Mouse (Mus musculus) CD4-positive helper T cell, adult 2 months (primary cell): Measurements from ENCODE around the gene Zfp800.

Experiments
- DNase-seq: peaks from one replicate; pipeline ENCODE4 v3.0.0-alpha.2; 2012; ENCODE audit warnings: low read depth, missing footprints, low spot score

Gene Zfp800

GRCm38 (mm10) chr6:28396853-28397457, 850 bp downstream of the Zfp800 start:
- peak; percentile 9 for DNase-seq

GRCm38 (mm10) chr6:28396051-28396852, 1.6 kb downstream of the Zfp800 start:
- DNase-seq = no peak

- DNase-seq = no peak
Measured at GRCm38 (mm10) chr6:28389038-28389437, 8.8 kb downstream of the Zfp800 start.

- DNase-seq = no peak
Measured at GRCm38 (mm10) chr6:28385169-28385568, 12.6 kb downstream of the Zfp800 start.

- DNase-seq = peak; percentile 30
Measured at GRCm38 (mm10) chr6:28381983-28382382, 15.8 kb downstream of the Zfp800 start.

GRCm38 (mm10) chr6:28369966-28370683, 27.7 kb downstream of the Zfp800 start:
- DNase-seq = no peak

GRCm38 (mm10) chr6:28367575-28367974, 30.2 kb downstream of the Zfp800 start:
- DNase-seq = no peak

GRCm38 (mm10) chr6:28351066-28351465, 46.7 kb downstream of the Zfp800 start:
- DNase-seq = peak; percentile 79

GRCm38 (mm10) chr6:28345677-28346076, 52.1 kb downstream of the Zfp800 start:
- no peak for DNase-seq

- DNase-seq = no peak
Measured at GRCm38 (mm10) chr6:28345181-28345580, 52.6 kb downstream of the Zfp800 start.

- DNase-seq = no peak
Measured at GRCm38 (mm10) chr6:28342863-28343262, 54.9 kb downstream of the Zfp800 start.

GRCm38 (mm10) chr6:28341174-28341573, 56.6 kb downstream of the Zfp800 start:
- no peak for DNase-seq

GRCm38 (mm10) chr6:28339410-28339809, 58.4 kb downstream of the Zfp800 start:
- DNase-seq = no peak

- DNase-seq = no peak
Measured at GRCm38 (mm10) chr6:28333696-28334095, 64.1 kb downstream of the Zfp800 start.

- DNase-seq = no peak
Measured at GRCm38 (mm10) chr6:28332546-28332945, 65.3 kb downstream of the Zfp800 start.

- DNase-seq = no peak
Measured at GRCm38 (mm10) chr6:28329815-28330214, 68.0 kb downstream of the Zfp800 start.

- no peak for DNase-seq
Measured at GRCm38 (mm10) chr6:28329002-28329596, 68.7 kb downstream of the Zfp800 start.

- no peak for DNase-seq
Measured at GRCm38 (mm10) chr6:28326720-28327119, 71.1 kb downstream of the Zfp800 start.

GRCm38 (mm10) chr6:28322399-28322798, 75.4 kb downstream of the Zfp800 start:
- peak; percentile 63 for DNase-seq

- no peak for DNase-seq
Measured at GRCm38 (mm10) chr6:28319648-28320270, 78.0 kb downstream of the Zfp800 start.

- DNase-seq = peak; percentile 46
Measured at GRCm38 (mm10) chr6:28318820-28319573, 78.8 kb downstream of the Zfp800 start.
